Mouse (Mus musculus) heart, embryonic 15.5 days (tissue): ENCODE data around the gene Phf20. TPM values are rescaled to one million over a fixed set of nuclear protein-coding genes. Genes with fewer than 3 reads are reported as not detected.

ENCODE experiments used
- ATAC-seq: fragments of 200-750 bp; cut with Nextera tagmentation; replicated peaks from 2 replicates; pipeline ENCODE4 v1.8.0; 2017; ENCODE audit warnings: low read depth, moderate TSS enrichment; ENCODE audit not compliant: insufficient number of reproducible peaks, insufficient read depth, low FRiP score
- H3K27ac ChIP-seq: fragments of 300-500 bp; sonication (generic); 2 replicates; pipeline ENCODE4 v1.5.1; 2015; ENCODE audit warnings: mild to moderate bottlenecking, inconsistent platforms
- H3K27me3 ChIP-seq: fragments of 300-500 bp; sonication (generic); 2 replicates; pipeline ENCODE4 v1.6.1; 2015; ENCODE audit warnings: inconsistent platforms
- H3K36me3 ChIP-seq: fragments of 300-500 bp; sonication (generic); 2 replicates; pipeline ENCODE4 v1.6.1; 2015; ENCODE audit warnings: mild to moderate bottlenecking, inconsistent platforms
- H3K4me1 ChIP-seq: fragments of 300-500 bp; sonication (generic); replicated peaks from 2 replicates; pipeline ENCODE4 v1.6.1; 2015; ENCODE audit warnings: inconsistent platforms
- H3K4me2 ChIP-seq: fragments of 300-500 bp; sonication (generic); 2 replicates; pipeline ENCODE4 v1.6.1; 2015; ENCODE audit warnings: inconsistent platforms, mild to moderate bottlenecking, moderate library complexity
- H3K4me3 ChIP-seq: fragments of 300-500 bp; sonication (generic); 2 replicates; pipeline ENCODE4 v1.5.1; 2015; ENCODE audit warnings: mild to moderate bottlenecking, inconsistent platforms
- H3K9ac ChIP-seq: fragments of 300-500 bp; sonication (generic); 2 replicates; pipeline ENCODE4 v1.6.1; 2015; ENCODE audit warnings: mild to moderate bottlenecking, inconsistent platforms
- H3K9me3 ChIP-seq: fragments of 300-500 bp; sonication (generic); replicated peaks from 2 replicates; pipeline ENCODE4 v1.6.1; 2016; ENCODE audit warnings: inconsistent platforms
- WGBS: fragments of 180-500 bp; shearing (Covaris S2); methylation state at CpG from one replicate; pipeline ENCODE4 v1.1.7; 2015; ENCODE audit warnings: mixed read lengths; 5-methylcytosine and 5-hydroxymethylcytosine counted together
- polyA plus RNA-seq: library from polyadenylated mRNA; unstranded; fragments of >200 nt; fragmentation: Nextera tagmentation; extraction: Ambion mirVana; gene quantifications from 2 replicates; pipeline ENCODE4 v1.2.1, GENCODE M21; 2015

Phf20 gene
- polyA plus RNA-seq: 41.5 and 53.9 TPM in 2 replicates

DNA sequence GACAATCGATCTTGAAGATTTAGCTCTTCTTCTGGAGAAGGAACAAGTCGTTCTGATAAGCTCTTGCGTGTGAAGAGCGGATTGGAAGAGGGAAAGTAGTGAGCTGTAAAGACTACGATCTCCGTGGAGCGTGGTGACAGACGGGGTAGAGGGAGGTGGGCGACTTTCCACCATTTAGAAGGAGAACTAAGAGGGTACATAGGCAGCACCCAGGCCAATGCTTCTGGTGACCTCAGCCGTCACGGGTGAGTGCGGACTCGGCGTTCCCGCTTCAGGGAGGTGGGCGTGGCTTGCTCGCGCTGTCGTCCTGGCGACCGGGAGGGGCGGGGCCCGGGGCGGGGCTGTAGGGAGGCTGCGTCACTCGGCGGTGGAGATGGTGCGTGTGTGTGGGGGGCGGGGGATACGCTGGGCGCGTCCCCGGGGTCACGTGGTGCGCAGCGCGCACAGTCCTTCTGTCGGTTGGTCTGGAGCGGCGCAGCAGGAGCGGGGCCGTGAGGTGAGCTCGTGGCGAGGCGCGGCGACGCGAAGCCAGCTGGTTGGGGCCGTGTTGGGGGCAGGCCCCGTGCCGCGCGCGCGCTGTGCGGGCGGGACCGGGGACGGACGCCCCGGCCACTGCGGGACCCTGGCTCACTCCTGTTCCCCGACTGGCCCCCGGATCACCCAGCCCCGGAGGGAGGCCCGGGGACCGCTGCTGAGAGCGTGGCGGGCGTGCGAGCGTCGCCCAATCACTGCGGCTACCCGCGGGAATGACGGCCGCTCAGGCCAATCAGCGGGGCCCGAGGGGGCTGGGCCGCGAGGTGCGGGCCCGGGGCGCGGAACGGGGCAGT lies at the start of gene Phf20:
TSS of gene Phf20 (plus strand) at position 165 of the 827 bp plus-strand sequence.
- H3K4me2 ChIP-seq: peak within 1 kb of the TSS; percentile 71
- no peaks in the 10 kb centered on the region for H3K27me3 ChIP-seq
- peak within 1 kb of the TSS; percentile 97 for H3K27ac ChIP-seq
- peak within 1 kb of the TSS; percentile 87 for H3K9ac ChIP-seq
- H3K4me1 ChIP-seq: peaks cover 28% of the 10 kb centered on the region
- no peaks in the 10 kb centered on the region for H3K9me3 ChIP-seq
- H3K4me3 ChIP-seq: peak within 1 kb of the TSS; percentile 70
- peak; percentile 99 for ATAC-seq
- WGBS: under 1% methylated on average over 88 of the region's 88 CpGs
- peaks cover 3% of the 10 kb centered on the region; the same call in 1 of the 2 replicates for H3K36me3 ChIP-seq

- Histone ChIP-seq H3K9me3 (no peaks in the 10 kb centered on the region), H3K27me3 (no peaks in the 10 kb centered on the region), H3K9ac (no peak overlapping the region), H3K27ac (no peak overlapping the region), H3K4me3 (no peak overlapping the region), H3K4me2 (no peak overlapping the region), H3K36me3 (peaks cover 50% of the 10 kb centered on the region), H3K4me1 (peaks cover 12% of the 10 kb centered on the region)
- no peak for ATAC-seq
- 86% methylated on average over 3 of the region's 3 CpGs for WGBS
Measured at GRCm38 (mm10) chr2:156147316-156147915, 48.9 kb upstream of the Phf20 start.

DNA sequence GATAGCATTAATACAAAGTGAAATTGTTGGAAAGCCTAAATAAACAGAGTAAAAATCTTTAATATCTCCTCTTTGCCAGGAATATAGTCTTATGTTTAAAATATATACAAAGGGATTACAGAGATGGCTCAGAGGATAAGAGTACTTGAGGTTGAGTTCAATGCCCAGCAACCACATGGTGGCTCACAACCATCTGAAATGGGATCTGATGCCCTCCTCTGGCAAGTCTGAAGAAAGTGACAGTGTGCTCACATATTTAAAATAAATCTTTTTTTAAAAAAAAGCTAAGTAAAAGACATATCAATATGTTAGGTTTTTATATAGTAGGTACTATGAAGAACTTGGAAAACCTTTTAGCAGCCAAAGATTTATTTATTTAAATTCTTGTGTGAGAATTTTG lies 44.7 kb upstream of the Phf20 start:
- Histone ChIP-seq H3K9ac (no peak overlapping the region), H3K4me2 (no peak overlapping the region), H3K27ac (no peak overlapping the region), H3K27me3 (no peaks in the 10 kb centered on the region), H3K4me3 (no peak overlapping the region), H3K36me3 (peaks cover 76% of the 10 kb centered on the region), H3K9me3 (no peaks in the 10 kb centered on the region), H3K4me1 (no peaks in the 10 kb centered on the region)
- ATAC-seq: no peak

GRCm38 (mm10) chr2:156165478-156165877 lies 30.8 kb upstream of the Phf20 start:
- H3K9ac ChIP-seq: no peak overlapping the region
- WGBS: 98% methylated on average over 1 of the region's 1 CpGs

GRCm38 (mm10) chr2:156166557-156166956 lies 29.7 kb upstream of the Phf20 start:
- Histone ChIP-seq H3K4me2 (no peak overlapping the region), H3K9me3 (no peaks in the 10 kb centered on the region), H3K9ac (no peak overlapping the region), H3K36me3 (peaks cover 85% of the 10 kb centered on the region), H3K27ac (no peak overlapping the region), H3K27me3 (no peaks in the 10 kb centered on the region), H3K4me3 (no peak overlapping the region), H3K4me1 (no peaks in the 10 kb centered on the region)
- no peak for ATAC-seq
- 90% methylated on average over 5 of the region's 5 CpGs for WGBS

More at GRCm38 (mm10) chr2:156165478-156165877, 30.8 kb upstream of the Phf20 start:
- H3K4me1 ChIP-seq: no peaks in the 10 kb centered on the region
- no peak overlapping the region for H3K4me3 ChIP-seq
- no peaks in the 10 kb centered on the region for H3K9me3 ChIP-seq
- ATAC-seq: no peak
- no peaks in the 10 kb centered on the region for H3K27me3 ChIP-seq
- H3K27ac ChIP-seq: no peak overlapping the region
- no peak overlapping the region for H3K4me2 ChIP-seq
- H3K36me3 ChIP-seq: peaks cover 81% of the 10 kb centered on the region

- WGBS: 65% methylated on average over 6 of the region's 6 CpGs
- ATAC-seq: no peak
- H3K27me3 ChIP-seq: no peaks in the 10 kb centered on the region
- H3K4me2 ChIP-seq: peak overlapping the region; percentile 27; the same call in 1 of the 2 replicates
- peaks cover 29% of the 10 kb centered on the region for H3K4me1 ChIP-seq
- H3K36me3 ChIP-seq: peaks cover 48% of the 10 kb centered on the region
- H3K27ac ChIP-seq: no peak overlapping the region
- no peak overlapping the region for H3K9ac ChIP-seq
- no peak overlapping the region; the same call in 1 of the 2 replicates for H3K4me3 ChIP-seq
- H3K9me3 ChIP-seq: no peaks in the 10 kb centered on the region
Measured at GRCm38 (mm10) chr2:156177079-156177478, 19.2 kb upstream of the Phf20 start.

DNA sequence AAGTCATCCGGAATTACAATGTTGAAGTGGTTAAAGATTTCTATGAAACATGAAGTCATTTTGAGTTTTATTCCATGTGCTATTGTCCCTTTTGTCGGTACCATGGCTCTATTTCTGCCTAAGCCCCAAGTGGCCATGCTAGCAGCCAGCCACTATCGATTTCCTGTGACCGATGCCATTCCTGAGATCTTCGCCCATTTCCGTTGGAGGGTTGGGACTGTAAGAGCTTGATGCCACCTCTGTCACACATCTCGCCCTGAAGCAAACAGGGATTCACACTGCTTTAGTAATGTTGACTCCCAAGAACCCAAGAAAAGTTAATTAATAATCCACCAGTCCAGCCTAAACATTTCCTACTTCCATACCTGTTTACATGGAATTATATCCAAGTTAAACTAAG lies 18.6 kb upstream of the Phf20 start:
- WGBS: 46% methylated on average over 7 of the region's 7 CpGs
- peaks cover 29% of the 10 kb centered on the region for H3K4me1 ChIP-seq

DNA sequence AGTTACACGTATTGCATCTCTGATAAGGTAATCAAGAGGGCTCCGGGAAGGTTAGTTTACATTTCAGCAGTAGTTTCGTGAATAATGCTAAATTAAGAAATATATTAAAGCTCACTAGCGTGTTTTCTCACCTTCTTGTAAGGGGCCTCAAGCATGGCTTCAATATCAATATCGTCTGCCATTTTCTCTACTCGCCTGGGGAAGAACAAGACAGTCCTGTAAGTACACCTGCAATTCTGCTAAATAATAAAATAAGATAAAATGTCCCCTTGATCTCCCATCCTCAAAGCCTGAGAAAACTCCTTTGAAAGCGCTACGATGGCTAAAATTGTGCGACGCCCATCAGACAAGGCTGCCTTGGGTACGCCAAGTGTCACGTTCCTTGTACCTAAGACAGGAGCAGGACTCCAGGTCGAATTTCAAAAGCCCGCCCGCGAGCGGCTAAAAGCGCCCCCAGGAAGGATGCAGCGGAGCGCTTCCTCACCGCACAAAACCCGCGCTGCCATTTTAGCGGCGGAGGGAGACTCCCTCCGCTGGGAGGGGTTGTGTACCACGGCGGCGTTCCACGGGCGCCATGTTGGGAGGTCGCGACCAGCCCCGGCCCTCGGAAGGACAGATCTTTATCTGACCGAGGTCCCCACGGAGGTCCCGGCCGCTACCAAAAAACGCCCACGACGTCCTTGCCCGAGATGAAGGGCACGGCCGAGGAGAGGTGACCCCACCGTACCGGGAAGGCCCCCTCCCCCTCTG lies 17.0 kb upstream of the Phf20 start:
- Histone ChIP-seq H3K4me2 (peak overlapping the region; percentile 80), H3K27ac (peak overlapping the region; percentile 93), H3K36me3 (peaks cover 30% of the 10 kb centered on the region), H3K9ac (peak overlapping the region; percentile 96), H3K4me1 (peaks cover 25% of the 10 kb centered on the region), H3K27me3 (no peaks in the 10 kb centered on the region), H3K9me3 (no peaks in the 10 kb centered on the region), H3K4me3 (peak overlapping the region; percentile 76)
- WGBS: under 1% methylated on average over 47 of the region's 47 CpGs
- ATAC-seq: peak; percentile 41

More for the DNA sequence above, 18.6 kb upstream of the Phf20 start:
- Histone ChIP-seq H3K9me3 (no peaks in the 10 kb centered on the region), H3K27ac (no peak overlapping the region), H3K36me3 (peaks cover 42% of the 10 kb centered on the region), H3K4me2 (peak overlapping the region; percentile 80), H3K27me3 (no peaks in the 10 kb centered on the region), H3K4me3 (peak overlapping the region; percentile 38), H3K9ac (peak overlapping the region; percentile 43)
- ATAC-seq: no peak

- Histone ChIP-seq H3K27me3 (no peaks in the 10 kb centered on the region), H3K4me1 (peaks cover 24% of the 10 kb centered on the region), H3K27ac (peak overlapping the region; percentile 93), H3K9me3 (no peaks in the 10 kb centered on the region), H3K36me3 (peaks cover 24% of the 10 kb centered on the region), H3K4me3 (peak overlapping the region; percentile 76), H3K9ac (peak overlapping the region; percentile 96), H3K4me2 (no peak overlapping the region)
- under 1% methylated on average over 25 of the region's 41 CpGs for WGBS
- ATAC-seq: no peak; the same call in none of the 2 replicates
Measured at GRCm38 (mm10) chr2:156179796-156180093, 16.5 kb upstream of the Phf20 start.

- Histone ChIP-seq H3K9me3 (no peaks in the 10 kb centered on the region), H3K4me1 (peaks cover 24% of the 10 kb centered on the region), H3K36me3 (peaks cover 24% of the 10 kb centered on the region), H3K4me2 (peak within 1 kb of the TSS; percentile 80), H3K27ac (peak within 1 kb of the TSS; percentile 94), H3K27me3 (no peaks in the 10 kb centered on the region), H3K9ac (peak within 1 kb of the TSS; percentile 96), H3K4me3 (peak within 1 kb of the TSS; percentile 76)
- under 1% methylated on average over 47 of the region's 47 CpGs for WGBS
- peak; percentile 95 for ATAC-seq
Measured at GRCm38 (mm10) chr2:156180094-156180821, 16.0 kb upstream of the Phf20 start, which contains the start of gene Rbm39. Gene Rbm39 (minus strand): TSS chr2:156180238.
